Mouse (Mus musculus) heart, embryonic 11.5 days (tissue): ENCODE measurements around the gene Mfsd2a. TPM values are rescaled to one million over a fixed set of nuclear protein-coding genes. Genes with fewer than 3 reads are reported as not detected.

Experiments
- ATAC-seq: fragments of 200-750 bp; cut with Nextera tagmentation; replicated peaks from 2 replicates; pipeline ENCODE4 v1.8.0; 2017; ENCODE audit warnings: moderate library complexity; ENCODE audit not compliant: insufficient number of reproducible peaks, low FRiP score, low TSS enrichment
- H3K27ac ChIP-seq: fragments of 300-500 bp; sonication (generic); 2 replicates; pipeline ENCODE4 v1.5.1; 2014; ENCODE audit warnings: mild to moderate bottlenecking, low read depth, low read length
- H3K27me3 ChIP-seq: fragments of 300-500 bp; sonication (generic); 2 replicates; pipeline ENCODE4 v1.6.1; 2014; ENCODE audit warnings: mild to moderate bottlenecking, low read length, mixed read lengths; ENCODE audit not compliant: control insufficient read depth, insufficient read depth
- H3K36me3 ChIP-seq: fragments of 300-500 bp; sonication (generic); 2 replicates; pipeline ENCODE4 v1.6.1; 2014; ENCODE audit warnings: mild to moderate bottlenecking, low read length, moderate library complexity, mixed read lengths; ENCODE audit not compliant: control insufficient read depth, insufficient read depth
- H3K4me1 ChIP-seq: fragments of 300-500 bp; sonication (generic); 2 replicates; pipeline ENCODE4 v1.6.1; 2014; ENCODE audit warnings: low read length; ENCODE audit not compliant: control insufficient read depth, insufficient read depth
- H3K4me2 ChIP-seq: fragments of 300-500 bp; sonication (generic); 2 replicates; pipeline ENCODE4 v1.6.1; 2014; ENCODE audit warnings: mild to moderate bottlenecking, moderate library complexity
- H3K4me3 ChIP-seq: fragments of 300-500 bp; sonication (generic); 2 replicates; pipeline ENCODE4 v1.5.1; 2014; ENCODE audit warnings: low read depth, low read length
- H3K9ac ChIP-seq: fragments of 300-500 bp; sonication (generic); 2 replicates; pipeline ENCODE4 v1.6.1; 2014; ENCODE audit warnings: mild to moderate bottlenecking, low read depth, low read length, moderate library complexity
- H3K9me3 ChIP-seq: fragments of 300-500 bp; sonication (generic); replicated peaks from 2 replicates; pipeline ENCODE4 v1.6.1; 2016; ENCODE audit warnings: low read length; ENCODE audit not compliant: control insufficient read depth
- WGBS: fragments of 180-500 bp; shearing (Covaris S2); extraction: QIAGEN DNeasy Blood & Tissue Kit; methylation state at CpG from one replicate; pipeline ENCODE4 v1.1.7; 2014; ENCODE audit not compliant: insufficient replicate concordance; 5-methylcytosine and 5-hydroxymethylcytosine counted together
- polyA plus RNA-seq: library from polyadenylated mRNA; unstranded; fragments of >200 nt; fragmentation: Nextera tagmentation; extraction: Ambion mirVana; gene quantifications from 2 replicates; pipeline ENCODE4 v1.2.1, GENCODE M21; 2014

The Mfsd2a gene
- polyA plus RNA-seq, 1 experiment from 2014 or later = 1.3 TPM

- H3K9me3 ChIP-seq = no peaks in the 10 kb centered on the region
- H3K27me3 ChIP-seq = peaks cover 9% of the 10 kb centered on the region; the same call in 1 of the 2 replicates
- no peak overlapping the region for H3K27ac ChIP-seq
- WGBS = 63% methylated on average over 4 of the region's 4 CpGs
- no peak overlapping the region for H3K4me3 ChIP-seq
- no peaks in the 10 kb centered on the region for H3K4me1 ChIP-seq
- H3K9ac ChIP-seq = no peak overlapping the region
- H3K4me2 ChIP-seq = no peak overlapping the region
- no peak for ATAC-seq
- no peaks in the 10 kb centered on the region for H3K36me3 ChIP-seq
These were observed 10.7 kb upstream of the Mfsd2a start for GRCm38 (mm10) chr4:122971646-122972045.

GRCm38 (mm10) chr4:122971191-122971590 is 10.2 kb upstream of the Mfsd2a start:
- Histone ChIP-seq H3K27ac (no peak overlapping the region), H3K27me3 (peaks cover 9% of the 10 kb centered on the region; the same call in 1 of the 2 replicates), H3K9me3 (no peaks in the 10 kb centered on the region), H3K9ac (no peak overlapping the region), H3K36me3 (no peaks in the 10 kb centered on the region), H3K4me2 (no peak overlapping the region), H3K4me3 (no peak overlapping the region), H3K4me1 (no peaks in the 10 kb centered on the region)
- ATAC-seq = no peak
- WGBS = 82% methylated on average over 4 of the region's 4 CpGs

DNA sequence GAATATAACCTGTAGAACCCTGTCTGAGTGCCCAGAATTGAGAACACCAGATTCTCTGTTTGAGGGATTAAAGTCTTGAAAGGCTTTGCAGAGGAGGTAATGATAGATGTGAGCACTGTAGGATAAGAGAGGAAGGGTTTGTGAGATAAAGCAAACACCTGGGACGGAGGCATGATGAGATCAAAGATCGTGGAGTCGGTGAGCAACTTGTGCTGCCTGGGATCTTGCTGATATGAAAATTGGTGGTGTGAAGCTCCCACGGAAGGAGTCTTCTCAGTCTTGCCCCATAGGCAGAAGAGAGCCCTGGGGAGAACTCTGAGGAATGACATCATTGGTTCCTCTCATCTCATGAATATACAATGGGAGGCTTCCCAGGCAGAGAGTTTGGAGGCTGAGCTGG is 7.1 kb upstream of the Mfsd2a start:
- Histone ChIP-seq H3K4me2 (no peak overlapping the region), H3K27me3 (peaks cover 12% of the 10 kb centered on the region; the same call in 1 of the 2 replicates), H3K36me3 (no peaks in the 10 kb centered on the region), H3K27ac (no peak overlapping the region), H3K9me3 (no peaks in the 10 kb centered on the region), H3K4me1 (no peaks in the 10 kb centered on the region), H3K9ac (no peak overlapping the region), H3K4me3 (no peak overlapping the region)
- whole genome bisulfite sequencing = 42% methylated on average over 4 of the region's 4 CpGs
- ATAC-seq = no peak

GRCm38 (mm10) chr4:122962751-122963150 is 1.8 kb upstream of the Mfsd2a start:
- H3K27ac ChIP-seq = 0 out of 2 replicates have a peak overlapping the region, but pooled peaks have one; percentile 37
- peaks cover 41% of the 10 kb centered on the region for H3K27me3 ChIP-seq
- H3K9me3 ChIP-seq = no peaks in the 10 kb centered on the region
- peaks cover 15% of the 10 kb centered on the region for H3K4me1 ChIP-seq
- no peak for ATAC-seq
- H3K9ac ChIP-seq = no peak overlapping the region
- peak overlapping the region; percentile 9; the same call in 1 of the 2 replicates for H3K4me2 ChIP-seq
- no peak overlapping the region for H3K4me3 ChIP-seq
- H3K36me3 ChIP-seq = no peaks in the 10 kb centered on the region
- 44% methylated on average over 8 of the region's 8 CpGs for WGBS

DNA sequence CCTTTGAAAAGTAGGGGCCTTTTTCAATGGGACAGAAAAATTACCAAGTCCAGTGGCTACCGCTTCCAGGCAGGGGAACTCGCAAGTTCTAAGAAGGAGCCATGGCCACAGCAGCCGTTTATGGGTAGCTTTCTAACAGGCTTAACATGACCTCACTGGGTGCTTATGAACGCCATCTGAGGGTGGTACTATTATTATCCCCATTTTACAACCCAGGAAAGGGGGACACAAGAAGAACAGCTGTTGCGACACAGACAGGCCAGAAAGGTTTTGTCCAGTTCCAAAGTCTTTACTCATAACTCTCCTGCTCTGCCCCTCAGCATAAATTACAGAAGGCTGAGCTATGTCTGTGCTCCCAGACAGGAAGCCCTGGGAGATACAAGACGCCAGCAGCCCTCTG is 601 bp upstream of the Mfsd2a start:
- Histone ChIP-seq H3K4me2 (peak overlapping the region; percentile 82), H3K27me3 (peaks cover 41% of the 10 kb centered on the region), H3K9me3 (no peaks in the 10 kb centered on the region), H3K27ac (no peak overlapping the region), H3K4me3 (peak overlapping the region; percentile 51), H3K4me1 (peaks cover 15% of the 10 kb centered on the region), H3K9ac (no peak overlapping the region), H3K36me3 (no peaks in the 10 kb centered on the region)
- WGBS = 24% methylated on average over 6 of the region's 6 CpGs
- no peak for ATAC-seq

DNA sequence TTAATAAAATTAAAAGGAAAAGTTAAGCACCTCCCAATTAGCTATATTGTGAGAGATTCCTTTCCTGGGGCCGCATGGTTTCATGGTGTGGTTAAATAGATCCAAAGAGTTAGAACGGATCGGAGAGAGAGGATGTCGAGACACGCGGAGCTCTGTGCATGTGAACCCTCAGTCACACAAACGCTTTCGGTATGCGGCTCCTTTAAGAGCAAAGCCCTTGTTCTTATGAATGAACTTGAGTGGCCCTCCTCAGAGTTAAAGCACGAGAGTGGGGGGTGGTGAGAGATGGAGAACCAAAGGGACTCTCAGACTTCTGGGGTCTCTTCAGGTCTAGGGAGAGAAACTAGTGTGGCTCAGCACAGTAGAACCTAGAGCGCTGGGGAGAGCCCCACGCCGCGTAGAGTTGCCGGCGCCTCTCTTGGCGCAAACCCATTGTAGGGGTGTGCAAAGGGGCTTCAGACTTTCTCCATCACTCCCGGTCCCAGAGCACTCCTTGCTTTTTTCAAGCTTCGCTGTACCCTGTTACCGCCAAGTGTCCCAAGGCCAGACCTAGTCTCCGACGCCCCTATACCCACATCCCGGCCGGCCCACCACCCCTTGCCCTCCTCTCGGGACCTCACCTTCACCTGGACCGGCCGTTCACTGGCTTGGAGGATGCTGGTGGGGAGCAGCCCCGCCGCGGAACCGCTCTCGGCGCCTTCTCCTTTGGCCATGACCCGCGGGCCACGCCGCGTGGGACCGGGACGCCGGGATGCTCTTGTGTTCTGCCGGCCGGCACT is 478 bp downstream of the Mfsd2a start:
- Histone ChIP-seq H3K27me3 (peaks cover 41% of the 10 kb centered on the region), H3K9ac (peak overlapping the region; percentile 29), H3K4me1 (peaks cover 19% of the 10 kb centered on the region), H3K4me3 (peak overlapping the region; percentile 51), H3K4me2 (peak overlapping the region; percentile 82), H3K27ac (no peak overlapping the region), H3K9me3 (no peaks in the 10 kb centered on the region), H3K36me3 (no peaks in the 10 kb centered on the region)
- ATAC-seq = no peak
- WGBS = under 1% methylated on average over 43 of the region's 43 CpGs

GRCm38 (mm10) chr4:122959816-122960215 is 1.2 kb downstream of the Mfsd2a start:
- H3K27me3 ChIP-seq = peaks cover 41% of the 10 kb centered on the region
- H3K4me2 ChIP-seq = peak overlapping the region; percentile 82
- no peak overlapping the region for H3K27ac ChIP-seq
- WGBS = 9% methylated on average over 7 of the region's 8 CpGs
- peak overlapping the region; percentile 51 for H3K4me3 ChIP-seq
- no peaks in the 10 kb centered on the region for H3K36me3 ChIP-seq
- ATAC-seq = no peak
- H3K9me3 ChIP-seq = no peaks in the 10 kb centered on the region
- no peak overlapping the region for H3K9ac ChIP-seq
- H3K4me1 ChIP-seq = peaks cover 24% of the 10 kb centered on the region

DNA sequence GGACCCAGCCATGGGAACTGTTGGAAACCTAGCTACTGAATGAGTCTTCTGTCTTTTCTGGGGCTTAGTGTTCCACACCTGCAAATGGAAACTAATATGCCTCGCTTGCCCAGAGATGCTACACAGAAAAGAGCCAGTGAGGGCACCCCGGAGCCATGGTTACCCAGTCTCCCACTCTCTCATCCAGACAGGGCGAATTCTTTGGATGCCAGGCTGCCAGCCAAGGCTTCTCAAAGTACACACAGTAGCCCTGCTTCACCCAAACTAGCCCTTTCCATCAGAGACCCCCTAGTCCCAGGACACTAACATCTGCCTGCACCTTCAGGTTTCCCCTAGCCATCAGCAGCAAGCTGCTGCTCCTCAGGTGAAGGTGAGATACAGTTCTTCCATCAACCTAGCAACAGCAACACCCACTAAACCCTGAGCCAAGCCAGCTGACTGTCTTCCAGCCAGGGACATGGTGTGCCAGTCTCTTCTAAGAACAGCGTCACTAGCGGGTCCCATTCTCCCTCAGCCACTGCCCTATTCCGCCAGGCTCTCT is 2.4 kb downstream of the Mfsd2a start:
- H3K27me3 ChIP-seq = peaks cover 37% of the 10 kb centered on the region
- no peak overlapping the region for H3K27ac ChIP-seq
- H3K4me3 ChIP-seq = no peak overlapping the region
- 71% methylated on average over 6 of the region's 6 CpGs for WGBS
- H3K9me3 ChIP-seq = no peaks in the 10 kb centered on the region
- no peak overlapping the region for H3K4me2 ChIP-seq
- peaks cover 24% of the 10 kb centered on the region for H3K4me1 ChIP-seq
- H3K36me3 ChIP-seq = no peaks in the 10 kb centered on the region
- no peak overlapping the region for H3K9ac ChIP-seq
- ATAC-seq = no peak
